Mouse (Mus musculus) neutrophil, adult 59 days (primary cell): ENCODE data around the gene Gm21497. TPM values are rescaled to one million over a fixed set of nuclear protein-coding genes. Genes with fewer than 3 reads are reported as not detected.

Experiments
- total RNA-seq, 2 experiments: library from RNA; stranded (reverse); gene quantifications; 1 replicate in 1 of 2; 2 replicates in 1 of 2; pipeline ENCODE4 v1.2.4; 2023

Gene Gm21497
- not detected for total RNA-seq

DNA sequence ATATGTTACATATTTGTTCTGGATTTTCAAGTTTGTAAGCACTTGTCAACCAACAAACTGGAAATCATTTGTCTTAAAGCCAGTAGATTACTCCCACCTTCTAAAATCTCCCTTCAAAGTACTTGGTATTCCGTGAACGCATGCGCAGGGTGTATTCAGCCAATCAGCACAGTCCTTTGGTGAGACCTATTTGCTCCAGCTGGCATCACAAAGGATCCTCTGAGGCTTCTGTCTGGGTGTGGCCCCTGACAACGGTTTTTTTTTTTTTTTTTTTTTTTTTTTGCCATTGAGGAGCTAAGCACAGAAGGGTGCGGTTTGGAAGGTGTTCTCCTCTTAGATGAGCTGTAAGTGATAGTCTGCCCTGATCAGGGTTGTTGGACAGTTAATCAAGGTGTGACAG is at the start of gene Gm21497:
Gene Gm21497 (plus strand): TSS at position 301 of the 400 bp plus-strand sequence.

